Mouse (Mus musculus): ENCODE measurements around the gene Il6st. TPM values are rescaled to one million over a fixed set of nuclear protein-coding genes. Genes with fewer than 3 reads are reported as not detected.

Il6st gene
- total and polyA plus RNA-seq, 2 experiments from 2014 or later, result 20.5 to 36.1 TPM

- no peak overlapping the region for H3K27ac ChIP-seq (ENCODE audit: low read depth, low read length)
- no peaks in the 10 kb centered on the region for H3K9me3 ChIP-seq (ENCODE audit: low read length)
- H3K27me3 ChIP-seq (ENCODE audit: insufficient read depth, low read length), result no peaks in the 10 kb centered on the region
- ATAC-seq (ENCODE audit: low FRiP score), result no peak
- WGBS, result 90% methylated on average over 17 of the region's 19 CpGs
- no peak for DNase-seq (ENCODE audit: low spot score)
- no peaks in the 10 kb centered on the region for H3K4me1 ChIP-seq (ENCODE audit: insufficient read depth, low read length)
- no peak overlapping the region for H3K4me2 ChIP-seq (ENCODE audit: low read depth, low read length, poor library complexity, severe bottlenecking)
- peaks cover 6% of the 10 kb centered on the region; the same call in 1 of the 2 replicates for H3K36me3 ChIP-seq (ENCODE audit: insufficient read depth, low read length)
- TF ChIP-seq CTCF (IDR thresholded peaks at IDR 0.05), result no peak
- H3K4me3 ChIP-seq (ENCODE audit: low read depth, low read length), result no peak overlapping the region
- H3K9ac ChIP-seq (replicated peaks; ENCODE audit: low read length, poor library complexity, severe bottlenecking), result no peak overlapping the region
Observed at GRCm38 (mm10) chr13:112472401-112473023, 8.6 kb downstream of the Il6st start.

GRCm38 (mm10) chr13:112473757-112474755 lies 10.2 kb downstream of the Il6st start:
- no peak overlapping the region for H3K4me3 ChIP-seq (ENCODE audit: low read depth, low read length)
- H3K27me3 ChIP-seq (ENCODE audit: insufficient read depth, low read length), result no peaks in the 10 kb centered on the region
- H3K9ac ChIP-seq (replicated peaks; ENCODE audit: low read length, poor library complexity, severe bottlenecking), result no peak overlapping the region
- no peak overlapping the region for H3K27ac ChIP-seq (ENCODE audit: low read depth, low read length)
- no peaks in the 10 kb centered on the region for H3K9me3 ChIP-seq (ENCODE audit: low read length)
- ATAC-seq (ENCODE audit: low FRiP score) (no peak), DNase-seq (ENCODE audit: low spot score) (no peak)
- H3K4me1 ChIP-seq (ENCODE audit: insufficient read depth, low read length), result no peaks in the 10 kb centered on the region
- H3K36me3 ChIP-seq (ENCODE audit: insufficient read depth, low read length), result peaks cover 6% of the 10 kb centered on the region; the same call in 1 of the 2 replicates
- H3K4me2 ChIP-seq (ENCODE audit: low read depth, low read length, poor library complexity, severe bottlenecking), result no peak overlapping the region
- whole genome bisulfite sequencing, result 85% methylated on average over 21 of the region's 21 CpGs
- TF ChIP-seq CTCF (IDR thresholded peaks at IDR 0.05), result no peak

- Histone ChIP-seq H3K27ac (ENCODE audit: low read depth, low read length) (no peak overlapping the region), H3K4me2 (ENCODE audit: low read depth, low read length, poor library complexity, severe bottlenecking) (no peak overlapping the region), H3K9me3 (ENCODE audit: low read length) (no peaks in the 10 kb centered on the region), H3K9ac (replicated peaks; ENCODE audit: low read length, poor library complexity, severe bottlenecking) (no peak overlapping the region), H3K36me3 (ENCODE audit: insufficient read depth, low read length) (peaks cover 17% of the 10 kb centered on the region), H3K4me3 (ENCODE audit: low read depth, low read length) (no peak overlapping the region), H3K4me1 (ENCODE audit: insufficient read depth, low read length) (no peaks in the 10 kb centered on the region), H3K27me3 (ENCODE audit: insufficient read depth, low read length) (no peaks in the 10 kb centered on the region)
- no peak for DNase-seq (ENCODE audit: low spot score)
- no peak for ATAC-seq (ENCODE audit: low FRiP score)
- WGBS, result 86% methylated on average over 7 of the region's 7 CpGs
- TF ChIP-seq CTCF (IDR thresholded peaks at IDR 0.05), result no peak
Observed at GRCm38 (mm10) chr13:112479032-112479431, 15.2 kb downstream of the Il6st start.

DNA sequence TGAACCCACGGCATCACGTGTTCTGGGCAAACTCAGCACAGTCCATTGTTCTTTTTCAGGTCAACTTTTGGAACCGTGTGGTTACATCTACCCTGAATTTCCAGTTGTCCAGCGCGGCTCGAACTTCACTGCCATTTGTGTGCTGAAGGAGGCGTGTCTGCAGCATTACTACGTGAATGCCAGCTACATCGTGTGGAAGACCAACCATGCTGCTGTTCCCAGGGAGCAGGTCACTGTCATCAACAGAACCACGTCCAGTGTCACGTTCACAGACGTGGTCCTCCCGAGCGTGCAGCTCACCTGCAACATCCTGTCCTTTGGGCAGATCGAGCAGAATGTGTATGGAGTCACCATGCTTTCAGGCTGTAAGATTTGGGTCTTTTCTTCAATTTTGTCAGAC lies 16.1 kb downstream of the Il6st start:
- ATAC-seq (ENCODE audit: low FRiP score) (no peak), DNase-seq (ENCODE audit: low spot score) (no peak)
- Histone ChIP-seq H3K36me3 (ENCODE audit: insufficient read depth, low read length) (peaks cover 21% of the 10 kb centered on the region), H3K4me1 (ENCODE audit: insufficient read depth, low read length) (no peaks in the 10 kb centered on the region), H3K27me3 (ENCODE audit: insufficient read depth, low read length) (no peaks in the 10 kb centered on the region), H3K9me3 (ENCODE audit: low read length) (no peaks in the 10 kb centered on the region), H3K27ac (ENCODE audit: low read depth, low read length) (no peak overlapping the region), H3K4me2 (ENCODE audit: low read depth, low read length, poor library complexity, severe bottlenecking) (no peak overlapping the region), H3K9ac (replicated peaks; ENCODE audit: low read length, poor library complexity, severe bottlenecking) (no peak overlapping the region), H3K4me3 (ENCODE audit: low read depth, low read length) (no peak overlapping the region)
- 89% methylated on average over 15 of the region's 15 CpGs for WGBS
- TF ChIP-seq CTCF (IDR thresholded peaks at IDR 0.05), result no peak

GRCm38 (mm10) chr13:112482525-112482924 lies 18.7 kb downstream of the Il6st start:
- TF ChIP-seq CTCF (IDR thresholded peaks at IDR 0.05), result no peak
- Histone ChIP-seq H3K9ac (replicated peaks; ENCODE audit: low read length, poor library complexity, severe bottlenecking) (no peak overlapping the region), H3K4me3 (ENCODE audit: low read depth, low read length) (no peak overlapping the region), H3K4me2 (ENCODE audit: low read depth, low read length, poor library complexity, severe bottlenecking) (no peak overlapping the region), H3K4me1 (ENCODE audit: insufficient read depth, low read length) (no peaks in the 10 kb centered on the region), H3K27me3 (ENCODE audit: insufficient read depth, low read length) (no peaks in the 10 kb centered on the region), H3K27ac (ENCODE audit: low read depth, low read length) (no peak overlapping the region), H3K9me3 (ENCODE audit: low read length) (no peaks in the 10 kb centered on the region), H3K36me3 (ENCODE audit: insufficient read depth, low read length) (peaks cover 32% of the 10 kb centered on the region)
- no peak for DNase-seq (ENCODE audit: low spot score)
- WGBS, result 94% methylated on average over 5 of the region's 5 CpGs
- ATAC-seq (ENCODE audit: low FRiP score), result no peak

DNA sequence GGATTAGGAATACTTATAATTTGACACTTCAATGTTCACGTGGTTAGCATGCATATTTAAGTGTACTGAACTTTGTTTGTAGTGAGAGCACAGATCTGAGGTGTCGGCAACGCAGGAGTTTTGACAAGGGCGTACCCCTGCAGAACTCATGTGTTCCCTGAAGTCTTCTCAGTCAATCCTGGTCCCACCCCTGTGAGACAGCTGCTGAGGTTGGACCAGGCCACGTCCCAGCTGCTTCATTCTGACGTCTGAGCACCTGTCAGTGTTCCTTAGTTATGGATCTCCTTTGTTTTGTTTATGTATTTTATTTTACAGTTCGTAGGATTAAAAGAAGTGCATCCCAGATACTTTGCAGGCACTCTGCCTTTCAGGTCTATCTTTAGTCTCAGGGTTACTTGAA lies 19.1 kb downstream of the Il6st start:
- Histone ChIP-seq H3K27ac (ENCODE audit: low read depth, low read length) (no peak overlapping the region), H3K36me3 (ENCODE audit: insufficient read depth, low read length) (peaks cover 32% of the 10 kb centered on the region), H3K27me3 (ENCODE audit: insufficient read depth, low read length) (no peaks in the 10 kb centered on the region), H3K4me3 (ENCODE audit: low read depth, low read length) (no peak overlapping the region), H3K9me3 (ENCODE audit: low read length) (no peaks in the 10 kb centered on the region), H3K9ac (replicated peaks; ENCODE audit: low read length, poor library complexity, severe bottlenecking) (no peak overlapping the region), H3K4me2 (ENCODE audit: low read depth, low read length, poor library complexity, severe bottlenecking) (no peak overlapping the region), H3K4me1 (ENCODE audit: insufficient read depth, low read length) (no peaks in the 10 kb centered on the region)
- ATAC-seq (ENCODE audit: low FRiP score), result no peak
- no peak for DNase-seq (ENCODE audit: low spot score)
- WGBS, result 86% methylated on average over 7 of the region's 7 CpGs
- no peak for TF ChIP-seq CTCF (IDR thresholded peaks at IDR 0.05)

All from midbrain, postnatal 0 days (tissue).